Mouse (Mus musculus) liver, postnatal 0 days (tissue): ENCODE measurements around the gene Ypel2.

Experiments used
- CTCF ChIP-seq: sonication (generic); IDR thresholded peaks from 2 replicates; pipeline ENCODE4 v1.5.1; 2016; ENCODE audit warnings: antibody characterized with exemption, low read depth
- EP300 ChIP-seq: IDR thresholded peaks from 2 replicates; pipeline ENCODE4 v1.6.1; 2016; ENCODE audit warnings: antibody characterized with exemption, low read depth, mild to moderate bottlenecking

GRCm38 (mm10) chr11:86966696-86967095, 26.8 kb downstream of the Ypel2 start:
- TF ChIP-seq EP300 (no peak), CTCF (no peak)
